Mouse (Mus musculus): ENCODE measurements at regions not wholly inside any gene's neighbourhood (a gene's known extent, or its start where the extent isn't known, plus 50 kb on each side); places are given as distances from the start of the nearest gene placed in this dataset.
A peak's percentile ranks its signal among the peaks of the same experiment; 100 is the strongest.

GRCm38 (mm10) chr8:49017741-49018140 is 174.0 kb upstream of the Tenm3 start:
- no peak for DNase-seq (ENCODE audit: low read depth, low spot score)

- peak; percentile 9 for DNase-seq (ENCODE audit: low read depth, low spot score)
These were observed 171.9 kb upstream of the Tenm3 start for GRCm38 (mm10) chr8:49015701-49016100.

GRCm38 (mm10) chr8:49015200-49015599 is 171.4 kb upstream of the Tenm3 start:
- DNase-seq (ENCODE audit: low read depth, low spot score): no peak

- no peak for DNase-seq (ENCODE audit: low read depth, low spot score)
These were observed 162.7 kb upstream of the Tenm3 start for GRCm38 (mm10) chr8:49006236-49006965.

- peak; percentile 30 for DNase-seq (ENCODE audit: low read depth, low spot score)
These were observed 137.9 kb upstream of the Tenm3 start for GRCm38 (mm10) chr8:48981667-48982066.

- no peak for DNase-seq (ENCODE audit: low read depth, low spot score)
These were observed 137.0 kb upstream of the Tenm3 start for GRCm38 (mm10) chr8:48980755-48981154.

- no peak for DNase-seq (ENCODE audit: low read depth, low spot score)
These were observed 126.9 kb upstream of the Tenm3 start for GRCm38 (mm10) chr8:48970655-48971054.

GRCm38 (mm10) chr8:48964929-48965328 is 121.2 kb upstream of the Tenm3 start:
- DNase-seq (ENCODE audit: low read depth, low spot score): no peak

GRCm38 (mm10) chr8:48957614-48958013 is 113.9 kb upstream of the Tenm3 start:
- no peak for DNase-seq (ENCODE audit: low read depth, low spot score)

GRCm38 (mm10) chr8:48951412-48951811 is 107.7 kb upstream of the Tenm3 start:
- no peak for DNase-seq (ENCODE audit: low read depth, low spot score)

GRCm38 (mm10) chr8:48944177-48944576 is 100.4 kb upstream of the Tenm3 start:
- no peak for DNase-seq (ENCODE audit: low read depth, low spot score)

- DNase-seq (ENCODE audit: low read depth, low spot score): no peak
These were observed 93.4 kb upstream of the Tenm3 start for GRCm38 (mm10) chr8:48937144-48937543.

GRCm38 (mm10) chr8:48927135-48927534 is 83.4 kb upstream of the Tenm3 start:
- DNase-seq (ENCODE audit: low read depth, low spot score): no peak

- no peak for DNase-seq (ENCODE audit: low read depth, low spot score)
These were observed 71.5 kb upstream of the Tenm3 start for GRCm38 (mm10) chr8:48915275-48915674.

GRCm38 (mm10) chr8:48912842-48913241 is 69.1 kb upstream of the Tenm3 start:
- DNase-seq (ENCODE audit: low read depth, low spot score): no peak

- DNase-seq (ENCODE audit: low read depth, low spot score): no peak
These were observed 58.1 kb upstream of the Tenm3 start for GRCm38 (mm10) chr8:48901668-48902406.

- no peak for DNase-seq (ENCODE audit: low read depth, low spot score)
These were observed 52.9 kb upstream of the Tenm3 start for GRCm38 (mm10) chr8:48896687-48897086.

- DNase-seq (ENCODE audit: low read depth, low spot score): no peak
These were observed 52.5 kb upstream of the Tenm3 start for GRCm38 (mm10) chr8:48896251-48896650.

- DNase-seq (ENCODE audit: low read depth, low spot score): no peak
These were observed 51.8 kb upstream of the Tenm3 start for GRCm38 (mm10) chr8:48895586-48895985.
